Mouse (Mus musculus) kidney, adult 2 months (tissue): ENCODE measurements around the gene Plbd2.

Experiments
- CTCF ChIP-seq: fragments of 200-500 bp; conservative IDR thresholded peaks from 2 replicates; pipeline ENCODE4 v1.5.1; 2011; ENCODE audit warnings: low read depth, mild to moderate bottlenecking, control low read depth, low read length, moderate library complexity, mixed read lengths; ENCODE audit not compliant: insufficient read depth, insufficient read length
- POLR2A ChIP-seq: fragments of 200-500 bp; IDR thresholded peaks from one replicate; pipeline ENCODE4 v1.6.1; 2011; ENCODE audit warnings: low read depth, low read length, control low read depth

DNA sequence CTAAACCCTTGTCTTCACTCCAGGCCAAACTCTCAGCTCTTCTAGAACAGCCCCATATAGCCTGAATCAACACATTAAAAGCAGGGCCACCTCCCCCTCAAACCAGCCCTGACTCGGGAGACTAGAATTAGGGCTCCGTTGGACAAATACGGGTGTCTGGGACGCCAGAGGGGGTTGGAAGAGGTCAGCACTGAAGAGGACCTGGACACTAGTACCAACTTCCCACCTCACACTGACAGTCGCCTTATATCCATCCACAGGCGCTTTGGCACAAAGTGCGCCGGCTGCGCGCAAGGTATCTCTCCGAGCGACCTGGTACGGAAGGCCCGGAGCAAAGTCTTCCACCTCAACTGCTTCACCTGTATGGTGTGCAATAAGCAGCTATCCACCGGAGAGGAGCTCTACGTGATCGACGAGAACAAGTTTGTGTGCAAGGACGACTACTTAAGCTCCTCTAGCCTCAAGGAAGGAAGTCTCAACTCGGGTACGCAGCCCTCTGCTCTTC lies 69.1 kb downstream of the Plbd2 start:
- TF ChIP-seq CTCF (no peak), POLR2A (no peak)
